Mouse (Mus musculus) urinary bladder, postnatal 4 days (tissue): ENCODE measurements around the gene Zfp651.

Experiments used
- DNase-seq, 2 experiments: peaks; one replicate each; pipeline ENCODE4 v3.0.0; 2021 to 2022; ENCODE audit warnings: low spot score in 2 of 2

The Zfp651 gene

DNA sequence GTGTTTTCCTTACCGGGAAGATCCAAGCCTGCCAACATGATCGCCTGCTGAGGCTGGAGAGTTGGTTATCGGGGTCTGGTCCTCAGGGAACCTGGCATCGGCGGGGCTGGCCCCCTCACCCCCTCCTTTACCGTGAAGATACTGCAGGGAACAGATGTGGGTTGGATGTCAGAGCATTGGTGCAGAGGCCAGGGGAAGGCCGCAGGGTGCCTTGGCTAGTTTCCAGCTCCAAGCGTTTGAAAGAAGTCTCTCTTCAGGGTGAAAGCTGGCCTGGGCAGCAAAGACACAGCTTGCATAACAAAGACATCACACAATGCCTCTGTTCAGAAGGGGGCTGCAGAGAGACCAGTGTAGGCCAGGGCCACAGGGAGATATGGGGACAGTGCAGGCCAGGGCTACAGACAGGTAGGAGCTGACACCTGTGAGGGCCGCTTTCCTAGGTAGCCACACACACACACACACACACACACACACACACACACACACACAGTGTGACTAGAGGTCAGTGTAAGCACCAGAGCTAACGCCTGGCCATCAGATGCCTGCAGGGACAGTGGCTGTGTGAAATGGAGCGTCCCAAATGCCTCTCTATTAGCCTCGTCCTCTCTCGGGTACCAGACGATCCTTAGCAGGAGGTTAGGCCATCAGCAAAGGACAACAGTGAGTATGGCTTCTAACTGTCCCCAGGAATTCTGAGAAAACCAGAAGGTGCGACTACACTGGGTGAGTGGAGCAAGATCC, 51.1 kb downstream of the Zfp651 start:
- no peak for DNase-seq

DNA sequence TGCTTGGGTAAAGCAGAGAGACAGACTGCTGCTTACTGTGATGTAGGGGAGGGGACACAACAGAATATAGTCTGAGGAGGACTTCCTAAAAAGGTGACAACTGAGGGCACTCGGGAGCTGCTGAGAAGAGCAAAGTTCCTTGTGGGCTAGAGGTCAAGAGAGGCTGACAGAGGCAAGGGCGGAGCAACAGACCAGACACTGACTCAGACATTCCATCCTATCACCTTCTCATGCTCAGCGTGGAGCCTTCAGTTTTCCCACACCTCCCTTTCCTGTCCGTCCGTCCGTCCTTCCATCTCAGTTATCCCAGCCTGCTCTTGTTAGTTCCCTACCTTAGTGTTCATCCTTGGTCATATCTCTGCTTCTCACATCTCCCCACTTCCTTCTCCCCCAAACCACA, 56.1 kb downstream of the Zfp651 start:
- DNase-seq = no peak

DNA sequence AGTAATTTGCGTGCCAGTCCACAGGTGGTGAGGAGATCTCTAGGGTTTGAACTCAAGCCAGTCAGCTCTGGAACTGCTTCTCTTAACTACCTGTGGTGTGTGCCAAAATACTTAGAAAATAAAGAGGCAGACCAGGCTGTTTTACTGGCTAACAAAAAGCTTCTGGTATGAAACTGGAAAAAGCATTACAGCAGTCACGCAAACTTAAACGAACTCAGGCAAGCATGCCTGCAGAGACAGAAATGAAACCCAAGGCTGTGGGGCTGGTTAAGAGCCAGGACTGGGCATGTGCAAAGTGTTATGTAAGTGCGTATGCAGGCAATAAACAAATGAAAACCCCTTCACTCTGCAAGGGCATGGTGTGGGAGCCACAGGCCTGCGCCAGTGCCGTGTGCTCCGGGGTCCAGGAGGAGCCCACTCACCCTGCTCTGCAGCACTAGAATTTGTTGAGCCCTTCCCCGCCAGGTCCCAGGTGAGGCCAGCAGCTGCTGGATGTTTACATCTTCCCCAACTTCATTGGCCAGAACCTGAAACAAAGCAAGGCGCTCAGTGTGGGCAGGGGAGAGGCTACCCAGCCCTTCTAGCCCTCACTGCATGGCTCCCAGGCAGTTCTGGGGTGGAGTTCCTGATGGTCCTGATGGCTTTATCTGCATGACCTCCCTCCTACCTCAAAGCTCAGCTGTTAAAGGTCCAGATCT, 60.1 kb downstream of the Zfp651 start:
- no peak for DNase-seq

GRCm38 (mm10) chr9:121819771-121820471, 60.8 kb downstream of the Zfp651 start:
- no peak for DNase-seq

- no peak for DNase-seq
Measured at GRCm38 (mm10) chr9:121820765-121821164, 61.6 kb downstream of the Zfp651 start.
